Mouse (Mus musculus): ENCODE measurements at regions not wholly inside any gene's neighbourhood (a gene's known extent, or its start where the extent isn't known, plus 50 kb on each side); places are given as distances from the start of the nearest gene placed in this dataset.

DNA sequence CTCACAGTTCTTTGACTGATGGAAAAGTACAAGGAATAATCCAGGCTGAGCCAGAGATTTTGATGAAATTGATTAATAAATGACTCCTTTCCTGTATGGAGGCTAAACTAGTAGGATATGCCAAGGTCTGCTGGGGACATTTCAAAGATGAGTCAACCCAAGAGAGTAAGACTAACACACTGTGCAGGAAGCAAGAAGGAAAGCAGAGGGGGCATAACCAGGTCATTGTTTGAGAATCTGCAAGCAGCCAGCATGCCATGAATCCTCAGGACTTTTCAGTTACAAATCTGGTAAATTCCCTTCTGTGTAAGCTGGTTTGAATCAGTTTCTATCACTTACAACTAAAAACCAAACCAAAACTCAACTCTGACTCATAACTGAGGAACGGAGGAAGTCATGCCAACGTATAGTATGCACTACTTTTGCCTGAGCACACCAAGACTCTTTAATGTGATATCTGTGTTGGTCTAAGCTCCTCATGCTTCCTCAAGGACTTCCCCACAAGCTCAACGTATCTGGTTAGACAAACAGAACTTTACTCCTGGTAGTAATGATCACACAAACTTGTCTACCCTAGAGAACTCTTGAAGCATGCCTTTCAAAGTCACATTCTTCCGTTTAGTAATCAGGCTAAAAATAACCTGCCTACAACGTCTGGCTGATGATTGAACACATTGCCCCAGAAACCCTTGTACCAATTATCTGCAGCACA, 314.0 kb upstream of the Adamts9 start:
- DNase-seq (ENCODE audit: low spot score in 2 of 2), result no peak

DNA sequence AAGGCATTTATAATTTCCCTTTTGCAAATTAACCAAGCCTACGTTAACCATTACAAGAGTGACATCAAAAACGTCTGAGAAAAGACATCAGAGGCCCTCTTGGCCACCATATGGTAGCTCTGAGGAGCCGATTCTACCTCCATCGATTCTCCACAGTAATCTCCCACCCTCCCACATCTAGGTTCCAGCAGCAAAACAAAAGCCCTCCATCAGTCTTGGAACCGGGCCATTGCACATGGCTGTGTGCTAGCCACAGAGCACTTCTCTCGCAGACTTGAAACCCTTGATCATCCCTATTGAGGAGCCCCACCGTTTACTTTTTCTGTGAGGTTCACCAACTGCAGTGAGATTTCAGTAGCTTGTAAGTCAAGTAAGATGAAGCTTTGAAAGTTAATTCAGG, 310.5 kb upstream of the Adamts9 start:
- DNase-seq (ENCODE audit: low spot score in 2 of 2), result no peak

DNA sequence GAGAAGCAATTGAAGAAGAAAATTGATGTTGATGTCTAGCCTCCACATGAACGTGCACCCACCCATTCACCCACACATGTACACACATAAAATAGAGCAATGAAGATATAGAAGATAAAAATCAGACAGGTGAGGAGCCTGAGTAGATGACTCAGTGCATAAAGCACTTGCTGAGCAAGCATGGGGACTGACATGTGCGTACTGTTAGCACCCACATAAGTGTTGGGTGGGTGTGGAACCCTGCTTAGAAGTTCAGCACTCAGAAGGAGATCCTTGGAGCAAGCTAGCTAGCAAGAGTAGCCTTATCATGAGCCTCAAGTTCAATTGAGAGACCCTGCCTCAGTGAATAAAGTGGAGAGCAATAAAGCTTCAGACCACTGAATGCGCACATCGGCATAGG, 305.7 kb upstream of the Adamts9 start:
- no peak for DNase-seq (ENCODE audit: low spot score in 2 of 2)

DNA sequence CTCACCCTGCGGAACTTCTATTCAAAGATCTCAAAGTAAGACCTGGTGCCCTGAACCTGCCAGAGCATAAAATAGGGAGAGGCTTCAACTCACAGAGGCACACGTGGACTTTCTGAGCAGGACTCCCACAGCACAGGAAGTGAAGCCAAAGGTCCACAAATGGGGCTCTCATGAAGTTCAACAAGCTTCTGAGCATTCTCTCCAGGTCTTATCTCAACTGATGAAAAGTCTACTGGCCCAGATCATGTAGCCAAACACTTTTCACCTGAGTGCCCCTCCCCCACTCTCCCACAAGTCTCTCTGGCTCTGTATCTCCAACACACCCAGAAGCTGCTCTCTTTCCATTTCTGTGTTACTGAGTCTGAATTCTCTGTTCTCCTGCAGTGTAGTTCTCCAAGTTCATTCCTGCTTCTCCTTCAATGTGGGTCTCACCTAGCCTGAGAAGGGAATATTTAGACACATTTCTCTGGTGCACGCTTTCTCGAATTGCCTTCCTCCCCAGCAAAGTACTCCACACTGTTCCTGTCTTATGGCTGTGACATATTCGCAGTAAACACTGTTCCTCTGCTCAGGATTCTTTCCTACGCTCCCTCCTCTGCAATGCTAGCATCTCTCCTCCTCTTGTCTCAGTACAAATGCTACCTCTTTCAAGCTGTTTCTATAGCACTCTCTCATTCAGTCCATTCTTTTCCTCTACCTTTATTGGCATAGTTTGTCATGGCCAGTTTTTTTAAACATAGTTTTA, 303.4 kb upstream of the Adamts9 start:
- no peak for DNase-seq (ENCODE audit: low spot score in 2 of 2)

DNA sequence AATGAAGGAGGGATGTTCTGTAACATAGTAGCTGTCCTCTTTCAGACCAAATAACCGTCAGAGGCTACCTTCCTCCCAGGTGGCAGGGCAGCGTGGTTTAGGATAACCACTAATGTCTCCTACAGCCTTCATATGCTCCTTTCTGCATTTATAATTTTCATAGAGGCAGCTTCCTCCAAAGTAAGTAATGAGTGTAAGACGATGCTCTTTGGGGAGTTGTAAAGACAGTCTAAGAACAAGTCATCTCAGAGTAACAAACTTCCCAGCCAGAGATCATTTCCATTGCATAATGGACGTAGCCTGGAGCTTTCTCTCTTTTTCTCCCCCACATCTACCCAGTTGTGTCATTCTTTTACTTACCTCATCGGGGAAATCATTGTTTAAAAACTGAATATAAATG, 292.3 kb upstream of the Adamts9 start:
- DNase-seq (ENCODE audit: low spot score in 2 of 2), result no peak

DNA sequence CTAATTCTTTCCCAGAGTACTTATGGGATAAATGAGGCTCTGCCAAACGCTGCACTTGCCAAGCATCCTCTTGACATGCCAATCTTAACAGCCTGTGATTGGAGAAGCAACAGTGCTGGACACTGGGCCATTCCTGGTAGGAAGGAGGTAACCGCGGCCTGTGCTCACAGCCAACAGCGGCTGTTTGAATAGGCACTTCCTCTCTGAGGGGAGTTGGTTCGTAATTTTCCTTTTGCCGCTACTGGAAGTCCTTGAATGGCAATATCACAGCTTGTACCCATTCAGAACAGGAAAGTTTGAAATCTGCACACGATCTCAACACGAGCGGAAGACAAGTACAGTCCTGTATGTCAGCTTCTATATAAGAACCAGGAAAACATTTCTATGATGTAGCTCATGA, 289.3 kb upstream of the Adamts9 start:
- DNase-seq (ENCODE audit: low spot score in 2 of 2), result no peak

DNA sequence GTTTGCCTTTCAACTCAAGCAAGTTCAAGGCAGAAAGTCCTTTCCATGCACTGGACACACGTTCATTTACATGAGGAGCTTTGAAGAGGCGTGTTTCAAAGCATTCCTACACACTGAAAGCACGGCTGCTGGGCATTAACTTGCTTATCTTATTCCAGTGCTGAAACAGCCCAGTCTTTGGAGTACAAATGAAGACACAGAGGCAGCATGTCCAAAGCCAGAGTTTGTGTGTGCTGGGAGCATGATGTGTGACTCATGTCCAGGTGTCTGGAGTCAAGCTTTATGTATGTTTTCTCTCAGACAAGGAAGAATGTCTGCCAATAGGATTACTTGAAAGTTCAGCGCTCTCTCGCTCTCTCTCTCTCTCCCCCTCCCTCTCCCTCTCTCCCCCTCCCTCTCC, 287.2 kb upstream of the Adamts9 start:
- no peak for DNase-seq (ENCODE audit: low spot score in 2 of 2)

DNA sequence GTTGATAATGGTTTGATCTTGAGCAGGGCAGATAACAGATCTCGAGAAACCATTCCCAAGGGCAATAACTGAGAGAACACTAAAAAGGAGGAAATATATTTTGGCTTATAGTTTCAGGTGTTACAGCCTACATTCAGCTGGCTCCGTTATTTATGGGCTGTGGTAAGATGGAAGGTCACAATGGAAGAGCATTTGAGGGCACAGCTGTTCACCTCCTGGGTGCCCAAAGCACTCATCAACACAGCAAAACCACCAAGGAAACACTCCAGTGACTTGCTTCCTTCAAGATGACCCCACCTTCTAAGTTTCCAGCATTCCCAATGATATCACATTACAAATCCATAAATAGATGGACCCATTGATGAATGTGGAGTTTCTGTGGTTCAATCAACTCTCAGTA, 286.0 kb upstream of the Adamts9 start:
- DNase-seq (ENCODE audit: low spot score in 2 of 2), result no peak

DNA sequence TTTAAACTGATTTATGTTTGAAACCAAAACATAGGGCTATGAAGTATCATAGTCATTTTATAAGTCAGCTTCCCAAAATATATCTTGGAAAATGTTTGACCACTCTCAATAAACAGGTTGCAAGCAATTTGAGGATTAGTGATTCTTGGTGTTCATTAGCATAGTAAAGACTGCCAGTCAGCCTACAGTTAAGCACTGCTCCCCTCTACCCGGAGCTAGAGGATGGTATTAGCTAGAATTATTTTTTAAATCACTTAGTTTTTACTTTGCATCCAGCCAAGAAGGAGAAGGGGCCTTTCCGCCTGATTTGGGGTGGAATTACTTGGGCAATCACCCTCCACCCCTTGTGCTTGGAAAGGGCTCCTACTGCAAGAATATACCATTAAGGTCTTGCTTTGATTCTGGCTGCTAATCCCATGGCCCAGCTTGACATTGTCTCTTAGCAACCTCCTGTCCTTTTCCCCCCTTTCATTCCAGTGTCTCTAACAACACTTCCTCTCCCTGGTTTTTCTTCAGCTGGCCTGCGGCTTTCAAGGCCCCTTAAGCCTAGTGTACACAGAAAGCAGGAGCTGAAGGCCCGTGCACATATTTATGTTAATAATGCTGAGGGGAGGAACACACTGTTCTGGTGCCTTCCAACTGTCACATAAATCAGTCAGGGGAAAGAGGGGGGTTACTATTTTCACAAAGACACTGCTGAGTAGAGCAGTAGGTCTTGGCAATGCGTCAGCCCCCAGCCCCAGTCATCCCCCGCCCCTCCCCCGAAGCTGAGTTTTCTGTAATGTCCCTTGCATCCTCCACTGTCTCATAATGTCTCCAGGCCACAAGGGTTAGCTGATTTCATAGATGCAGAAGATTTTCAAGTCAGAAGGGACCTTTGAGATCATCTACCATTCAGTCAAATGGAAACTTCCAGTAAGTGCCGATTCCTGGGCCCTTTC, 280.6 kb upstream of the Adamts9 start:
- no peak for DNase-seq (ENCODE audit: low spot score in 2 of 2)

DNA sequence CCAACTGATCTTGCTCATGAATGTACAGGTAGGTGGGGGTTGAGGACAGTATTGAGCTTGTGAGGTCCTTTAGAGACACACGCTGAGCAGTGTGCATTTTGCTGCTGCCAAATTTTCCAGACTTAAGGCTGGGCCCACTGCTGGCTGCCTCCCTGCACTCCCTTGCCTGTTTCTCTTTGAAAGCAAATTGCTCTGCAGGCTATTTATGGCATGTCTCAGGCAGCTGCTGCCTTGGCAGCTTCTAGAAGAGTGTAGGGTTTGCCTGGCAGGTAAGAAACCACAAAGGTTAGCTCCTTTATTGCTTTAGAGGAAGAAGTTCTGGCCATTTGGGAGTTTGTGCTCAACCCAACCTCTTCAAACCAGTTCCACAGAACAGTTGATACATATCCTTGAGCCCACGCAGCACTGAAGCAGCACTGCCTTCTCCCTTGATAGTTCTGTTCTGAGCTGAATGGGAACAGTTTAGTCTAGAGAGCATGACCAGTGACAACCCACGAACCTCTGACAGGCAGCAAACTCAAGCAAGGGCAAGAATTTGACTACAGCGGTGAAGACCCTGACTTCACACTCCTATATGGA, 274.8 kb upstream of the Adamts9 start:
- no peak for DNase-seq (ENCODE audit: low spot score in 2 of 2)

DNA sequence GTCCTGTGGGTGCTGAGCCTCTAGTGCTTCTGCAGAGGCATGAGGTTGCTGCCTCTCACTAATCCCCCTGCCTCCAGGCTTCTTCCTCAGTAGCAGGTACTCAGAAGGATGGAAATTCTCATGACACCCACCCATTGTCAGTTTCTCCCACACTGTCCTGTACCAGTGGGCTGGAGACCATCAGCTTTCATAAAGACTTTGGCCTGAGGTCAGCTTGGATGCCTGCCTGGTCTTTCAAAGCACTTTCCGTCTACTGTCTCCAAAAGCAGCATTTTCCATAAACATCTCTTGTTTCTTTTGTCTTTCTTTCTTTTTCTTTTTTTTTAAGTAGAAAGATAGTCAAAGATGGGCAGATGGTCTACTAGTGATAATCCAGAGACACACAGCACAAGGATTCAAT, 257.6 kb upstream of the Adamts9 start:
- DNase-seq (ENCODE audit: low spot score in 2 of 2), result no peak

DNA sequence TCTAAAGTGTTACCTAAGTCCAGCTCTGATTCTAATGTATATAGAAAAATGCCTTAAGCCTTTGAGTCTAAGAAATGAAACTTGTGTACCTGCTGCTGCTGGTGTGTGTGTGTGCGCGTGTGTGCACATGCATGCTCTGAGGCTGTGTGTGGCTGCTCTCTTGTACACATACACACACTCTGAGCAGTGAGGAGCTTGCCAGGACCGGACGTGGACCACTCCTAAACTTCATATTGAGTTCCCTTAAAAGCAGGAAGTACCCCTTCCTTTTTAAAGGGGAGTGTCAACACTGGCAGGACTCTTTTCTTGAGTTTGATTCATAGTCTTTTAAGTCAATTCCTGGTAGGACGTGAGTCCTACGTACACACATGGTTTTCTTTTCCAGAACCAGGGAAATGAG, 251.4 kb upstream of the Adamts9 start:
- no peak for DNase-seq (ENCODE audit: low spot score in 2 of 2)

DNA sequence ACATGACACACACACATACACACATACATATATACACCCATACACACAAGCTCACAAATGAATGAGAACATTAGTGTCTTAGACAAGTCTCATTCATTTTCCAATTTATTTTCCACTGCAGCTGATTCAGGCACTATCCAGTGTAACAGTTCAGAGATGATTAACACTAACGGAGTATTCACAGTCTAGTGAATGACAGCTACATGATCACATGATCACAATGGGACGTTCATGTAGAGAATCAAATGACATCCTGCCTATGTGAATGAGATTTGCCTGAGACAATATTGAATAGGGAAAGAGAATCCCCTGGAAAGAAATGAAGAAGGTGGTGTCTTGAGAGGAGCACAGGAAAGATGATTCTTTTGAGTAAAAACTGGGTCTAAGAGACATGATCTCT, 249.7 kb upstream of the Adamts9 start:
- DNase-seq (ENCODE audit: low spot score in 2 of 2), result no peak

DNA sequence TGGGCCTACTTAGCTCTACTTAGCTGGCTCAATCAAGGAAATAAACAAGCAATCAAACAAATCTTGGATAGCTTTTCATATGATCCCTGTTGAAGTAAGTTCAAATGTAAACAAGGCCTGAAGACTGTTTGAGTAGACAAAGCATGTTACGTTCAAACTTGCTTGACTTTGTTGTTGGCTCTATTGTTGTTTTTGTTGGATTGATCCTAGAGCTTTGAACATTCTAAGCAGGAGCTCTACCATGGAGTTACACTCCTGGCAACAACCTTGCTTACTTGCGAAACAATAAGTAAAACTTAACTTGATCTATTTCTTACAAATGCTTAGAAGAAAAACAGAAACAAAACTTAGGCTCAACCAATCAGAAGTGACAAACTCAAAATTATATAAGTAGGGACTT, 247.7 kb upstream of the Adamts9 start:
- DNase-seq (ENCODE audit: low spot score in 2 of 2), result no peak

DNA sequence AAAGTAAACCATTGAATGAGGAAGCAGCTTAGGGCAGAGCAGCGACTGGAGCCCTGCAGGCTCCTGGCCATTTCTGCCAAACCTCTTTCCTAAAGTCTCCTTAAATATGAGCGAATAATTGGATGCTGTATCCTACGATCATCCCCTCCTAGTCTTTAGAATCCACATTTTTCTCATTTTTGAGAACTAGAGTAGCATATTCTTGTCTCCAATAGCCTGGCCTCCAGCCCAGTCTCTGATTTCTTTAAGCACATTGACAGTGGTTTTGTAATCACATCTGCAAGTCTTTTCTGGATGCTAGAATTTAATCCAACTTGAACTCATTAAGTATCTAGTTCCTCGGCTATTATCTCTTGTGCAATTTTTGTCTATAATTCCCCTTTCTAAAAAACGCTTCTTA, 225.2 kb upstream of the Adamts9 start:
- no peak for DNase-seq (ENCODE audit: low spot score in 2 of 2)

DNA sequence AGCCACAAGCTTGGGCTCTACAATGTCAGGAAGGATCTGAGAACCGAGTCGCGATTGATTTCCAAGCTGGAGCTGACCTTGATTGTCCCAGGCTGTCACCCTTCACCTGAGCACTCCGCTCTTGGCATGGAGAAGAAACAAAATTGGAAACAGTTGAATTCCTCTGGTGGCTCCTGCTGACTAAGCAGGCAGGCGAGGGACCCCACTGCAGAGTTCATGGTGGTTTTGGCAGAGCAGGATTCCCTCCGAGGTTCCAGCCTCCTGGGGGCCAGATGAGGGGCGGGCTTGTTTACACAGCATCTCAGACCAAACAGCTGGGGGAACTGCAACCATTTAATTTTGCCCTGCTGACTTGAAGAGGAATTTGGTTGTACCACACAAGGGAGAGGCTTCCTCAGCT, 224.0 kb upstream of the Adamts9 start:
- no peak for DNase-seq (ENCODE audit: low spot score in 2 of 2)

DNA sequence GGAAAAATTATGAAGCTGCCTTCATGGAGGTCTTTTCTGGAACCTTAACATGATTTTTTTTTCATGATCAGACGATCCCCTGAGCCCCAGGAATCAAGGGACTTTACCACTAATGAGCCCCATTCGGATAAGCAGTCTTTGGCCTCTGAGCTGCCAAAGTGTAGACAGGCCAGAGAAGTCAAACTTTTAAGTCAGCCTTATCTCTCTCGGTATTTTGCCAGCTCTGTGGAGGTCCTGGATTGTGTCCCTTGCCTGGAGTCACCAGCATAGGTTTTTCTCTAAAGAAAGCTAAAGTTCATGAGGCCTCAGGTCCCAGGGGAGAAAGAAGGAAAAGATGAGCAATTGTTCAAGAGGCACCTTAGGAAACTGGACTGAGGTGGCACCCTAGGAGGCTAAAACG, 222.7 kb upstream of the Adamts9 start:
- no peak for DNase-seq (ENCODE audit: low spot score in 2 of 2)

DNA sequence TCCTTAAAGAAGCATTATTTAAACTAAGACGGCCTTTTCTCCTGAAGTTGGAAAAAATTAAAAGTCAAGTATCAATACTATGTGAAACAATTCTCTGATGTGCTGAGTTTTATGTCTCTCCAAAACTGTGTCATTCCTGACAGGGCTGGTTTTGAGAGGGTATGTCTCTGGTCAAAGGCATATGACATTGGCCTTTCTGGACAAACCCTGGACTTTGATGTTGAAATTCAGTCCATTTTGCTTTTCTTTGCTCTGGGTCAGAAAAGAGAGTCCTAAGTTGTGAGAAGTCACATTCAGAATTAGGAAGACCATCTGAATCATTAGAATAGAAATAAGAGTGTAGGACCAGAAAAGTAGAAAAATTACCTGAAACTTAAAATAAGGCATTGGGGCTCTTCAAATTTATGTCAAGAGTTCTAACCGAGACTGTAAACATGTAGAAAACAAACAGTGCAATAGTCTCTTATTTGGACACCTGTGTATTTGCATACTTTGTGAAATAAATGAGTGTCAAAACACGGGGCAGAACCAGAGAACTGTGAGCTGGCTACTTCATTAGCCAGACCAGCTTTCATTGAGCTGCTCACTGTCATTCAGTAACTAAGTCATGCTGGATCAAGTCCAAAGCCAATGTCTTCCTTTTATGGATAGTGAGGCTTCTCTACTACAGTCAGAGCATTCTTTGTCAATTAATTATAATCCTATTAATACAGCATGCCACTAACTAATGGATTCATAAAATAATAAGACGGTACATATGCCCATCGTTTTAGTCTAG, 209.3 kb upstream of the Adamts9 start:
- DNase-seq (ENCODE audit: low spot score in 2 of 2), result no peak

DNA sequence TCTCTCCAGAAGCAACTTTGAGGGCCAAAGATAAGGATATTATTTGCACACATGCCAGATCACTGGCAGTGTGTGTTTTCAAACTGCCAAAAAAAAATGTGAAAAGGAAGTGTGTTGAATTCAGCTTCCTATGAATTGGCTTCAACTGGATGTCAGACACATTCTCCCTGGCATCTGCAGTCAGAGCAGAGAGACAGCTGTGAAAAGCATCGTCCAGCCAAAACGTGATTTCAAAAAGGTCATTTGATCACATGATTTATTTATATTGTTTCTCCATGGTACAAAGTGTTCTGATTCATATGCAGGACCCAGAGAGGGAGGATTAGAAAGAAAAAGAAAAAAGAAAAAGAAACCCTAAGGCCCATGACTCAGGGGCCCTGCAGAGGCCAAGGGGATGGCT, 207.2 kb upstream of the Adamts9 start:
- no peak for DNase-seq (ENCODE audit: low spot score in 2 of 2)

DNA sequence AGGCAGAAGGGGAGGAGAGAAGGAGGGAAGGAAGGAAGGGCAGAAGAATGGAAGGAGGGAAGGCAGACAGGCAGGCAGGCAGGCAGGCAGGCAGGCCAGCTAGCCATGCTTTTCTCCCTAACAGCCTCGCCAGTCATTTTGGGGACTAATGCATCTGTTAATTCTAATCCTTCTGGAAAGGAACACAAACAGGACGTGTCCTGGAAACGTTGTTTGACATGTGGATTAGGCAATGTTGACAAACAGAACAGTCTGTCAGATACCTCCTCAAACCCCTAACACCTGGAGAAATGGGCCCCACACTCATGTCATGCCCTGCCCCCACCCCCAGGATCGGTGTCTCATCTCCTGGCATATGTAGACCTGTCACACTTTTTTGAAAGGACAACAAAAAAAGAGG, 206.7 kb upstream of the Adamts9 start:
- no peak for DNase-seq (ENCODE audit: low spot score in 2 of 2)

DNA sequence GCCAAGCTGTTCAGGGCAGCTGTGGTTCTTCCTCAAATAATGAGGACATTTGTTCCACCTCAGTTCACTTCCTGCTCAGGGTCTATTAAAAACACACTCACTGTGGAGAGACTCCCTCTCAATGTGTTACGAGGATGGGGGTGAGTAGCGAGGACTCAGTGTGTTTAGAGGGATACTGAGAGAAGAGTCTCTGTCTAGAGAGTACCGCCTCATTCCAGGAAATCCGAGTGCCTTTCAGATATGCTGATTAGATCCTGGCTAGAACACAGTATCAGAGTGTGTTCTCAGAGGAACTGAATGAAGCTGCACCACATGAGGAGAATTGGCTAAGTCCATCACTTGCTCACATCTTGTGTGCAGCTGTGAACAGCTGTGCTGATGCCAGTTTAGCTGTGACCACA, 197.0 kb upstream of the Adamts9 start:
- no peak for DNase-seq (ENCODE audit: low spot score in 2 of 2)

All from urinary bladder, adult 18-20 months (tissue).